Mouse (Mus musculus): ENCODE results near the gene Trim14.
"Not testable (repeated sequence)": the region's sequence is repeated elsewhere in the genome, so short reads cannot be mapped to it uniquely, and the experiment has no call there.

DNA sequence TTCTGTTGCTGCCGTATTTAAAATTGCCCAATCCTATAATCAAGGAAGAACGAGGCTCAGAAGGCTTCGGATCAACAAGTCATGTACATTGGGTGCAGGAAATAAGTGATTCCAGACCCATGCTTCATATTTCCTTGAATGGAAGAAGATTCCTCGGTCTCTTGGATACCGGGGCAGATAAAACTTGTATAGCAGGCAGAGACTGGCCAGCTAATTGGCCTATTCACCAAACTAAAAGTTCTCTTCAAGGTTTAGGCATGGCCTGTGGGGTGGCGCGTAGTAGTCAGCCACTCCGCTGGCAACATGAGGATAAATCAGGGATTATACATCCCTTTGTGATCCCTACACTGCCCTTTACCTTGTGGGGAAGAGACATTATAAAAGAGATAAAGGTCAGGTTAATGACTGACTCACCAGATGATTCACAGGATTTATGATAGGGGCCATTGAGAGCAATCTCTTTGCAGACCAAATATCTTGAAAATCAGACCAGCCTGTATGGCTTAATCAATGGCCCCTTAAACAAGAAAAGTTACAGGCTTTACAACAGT, 42.9 kb upstream of the Trim14 start:
- not testable (repeated sequence) for TF ChIP-seq CTCF (IDR thresholded peaks at IDR 0.05); EP300 (IDR thresholded peaks at IDR 0.05; ENCODE audit: insufficient read depth, low read depth, low read length)

Measured in heart, adult 2 months (tissue).